In genomic region chr12:102129508-102130030, GRCm38 (mm10) we compare ENCODE assay signal across 8 mouse cellular contexts. TPM values are rescaled to one million over a fixed set of nuclear protein-coding genes. Genes with fewer than 3 reads are reported as not detected.
DNase-seq lines count a peak whose midpoint lies in the region; ATAC-seq and TF ChIP-seq lines count a peak whose summit lies in the region.

No protein-coding gene starts in this region.

- peak overlapping the region; percentile 94 for H3K4me2 ChIP-seq in lung, postnatal 0 days (replicated peaks; ENCODE audit: low read depth, low read length)
- H3K4me2 ChIP-seq in limb, embryonic 13.5 days (replicated peaks) = peak overlapping the region; percentile 100

- TF ChIP-seq CTCF in cerebellum, adult 2 months (IDR thresholded peaks at IDR 0.05; ENCODE audit: borderline replicate concordance, insufficient read depth, low read depth, low read length) = no peak
- no peak for TF ChIP-seq CTCF in lung, postnatal 0 days (IDR thresholded peaks at IDR 0.05)
- TF ChIP-seq CTCF in small intestine, adult 2 months (IDR thresholded peaks at IDR 0.05; ENCODE audit: extremely low read depth, insufficient read length, insufficient replicate concordance, low read depth, low read length) = no peak

- peaks cover 2% of the 10 kb centered on the region; the same call in 1 of the 2 replicates for H3K27me3 ChIP-seq in cerebellum, adult 2 months (ENCODE audit: control insufficient read depth, insufficient read depth, low read length)
- H3K27me3 ChIP-seq in lung, postnatal 0 days (replicated peaks; ENCODE audit: insufficient read depth, low read length) = 0 out of 2 replicates have a peak, but pooled peaks cover 8% of the 10 kb centered on the region
- H3K27me3 ChIP-seq in limb, embryonic 13.5 days = peaks cover 82% of the 10 kb centered on the region
- H3K27me3 ChIP-seq in small intestine, adult 2 months (ENCODE audit: control insufficient read depth, insufficient read depth, low read length) = peaks cover 29% of the 10 kb centered on the region

- TF ChIP-seq EP300 in lung, postnatal 0 days (IDR thresholded peaks at IDR 0.05) = no peak

- no peak for ATAC-seq in cerebellum, adult (ENCODE audit: insufficient number of reproducible peaks, low FRiP score, low TSS enrichment)
- ATAC-seq in lung, postnatal 0 days = no peak
- peak; percentile 12 for ATAC-seq in limb, embryonic 13.5 days (ENCODE audit: low FRiP score, low read depth)

- peak in 1 of 2 experiments; percentile 26 for DNase-seq in cerebellum, adult 2 months
- no peak for DNase-seq in lung, postnatal 0 days (ENCODE audit: low spot score)
- no peak for DNase-seq in lung, postnatal 25 days (ENCODE audit: low spot score)
- DNase-seq in thymus, adult 18-20 months = no peak
- no peak for DNase-seq in kidney, adult 11 months

- 1% methylated on average over 14 of the region's 14 CpGs for WGBS in cerebellum, adult 2 months
- 3% methylated on average over 12 of the region's 14 CpGs for WGBS in lung, postnatal 0 days
- 2% methylated on average over 14 of the region's 14 CpGs for WGBS in limb, embryonic 13.5 days
- 5% methylated on average over 14 of the region's 14 CpGs for WGBS in small intestine, adult 2 months

- H3K4me1 ChIP-seq in cerebellum, adult 2 months (ENCODE audit: control insufficient read depth, insufficient read depth, low read length) = no peaks in the 10 kb centered on the region
- peaks cover 5% of the 10 kb centered on the region; the same call in 1 of the 2 replicates for H3K4me1 ChIP-seq in lung, postnatal 0 days (ENCODE audit: insufficient read depth, low read depth, low read length)
- peaks cover 17% of the 10 kb centered on the region for H3K4me1 ChIP-seq in limb, embryonic 13.5 days
- H3K4me1 ChIP-seq in small intestine, adult 2 months (ENCODE audit: control insufficient read depth, insufficient read depth, insufficient read length, low read length) = 0 out of 2 replicates have a peak, but pooled peaks cover 4% of the 10 kb centered on the region

- no peaks in the 10 kb centered on the region for H3K36me3 ChIP-seq in lung, postnatal 0 days (ENCODE audit: insufficient read depth, low read length)
- no peaks in the 10 kb centered on the region for H3K36me3 ChIP-seq in limb, embryonic 13.5 days
- no peaks in the 10 kb centered on the region for H3K36me3 ChIP-seq in small intestine, adult 2 months (ENCODE audit: control insufficient read depth, insufficient read depth, low read length)

- peak overlapping the region; percentile 32 for H3K9ac ChIP-seq in lung, postnatal 0 days (replicated peaks; ENCODE audit: low read depth)
- H3K9ac ChIP-seq in limb, embryonic 13.5 days = peak overlapping the region; percentile 73

- H3K4me3 ChIP-seq in cerebellum, adult 2 months (replicated peaks; ENCODE audit: insufficient read depth, low read depth, low read length) = peak overlapping the region; percentile 42
- H3K4me3 ChIP-seq in lung, postnatal 0 days (ENCODE audit: low read depth, low read length) = peak overlapping the region; percentile 57
- peak overlapping the region; percentile 60 for H3K4me3 ChIP-seq in limb, embryonic 13.5 days
- peak overlapping the region; percentile 43; the same call in 1 of the 2 replicates for H3K4me3 ChIP-seq in small intestine, adult 2 months (ENCODE audit: low read depth, low read length)

- no peak overlapping the region for H3K27ac ChIP-seq in cerebellum, adult 2 months (ENCODE audit: insufficient read depth, low read length)
- no peak overlapping the region for H3K27ac ChIP-seq in lung, postnatal 0 days (ENCODE audit: low read length)
- no peak overlapping the region for H3K27ac ChIP-seq in limb, embryonic 13.5 days
- no peak overlapping the region for H3K27ac ChIP-seq in small intestine, adult 2 months (ENCODE audit: insufficient read depth, low read depth, low read length)

- TF ChIP-seq POLR2A in cerebellum, adult 2 months (IDR thresholded peaks at IDR 0.05; ENCODE audit: borderline replicate concordance, insufficient read depth, low read length) = no peak
- no peak for TF ChIP-seq POLR2A in small intestine, adult 2 months (IDR thresholded peaks at IDR 0.05; ENCODE audit: low read depth, low read length)

- H3K9me3 ChIP-seq in lung, postnatal 0 days (ENCODE audit: low read length) = no peaks in the 10 kb centered on the region
- no peaks in the 10 kb centered on the region for H3K9me3 ChIP-seq in limb, embryonic 13.5 days

RNA-seq across cellular contexts. Expression of gene Slc24a4, which starts 1.0 kb away (rescaled TPM):
- polyA plus RNA-seq in cerebellum, adult 2 months (2012; rRNA removed) = 3.4 TPM in 2 replicates
- polyA plus RNA-seq in lung, postnatal 0 days (2015; fragmentation: Nextera tagmentation; extraction: Ambion mirVana) = 10.2 and 10.7 TPM in 2 replicates
- polyA plus RNA-seq in limb, embryonic 13.5 days (2015; fragmentation: Nextera tagmentation; extraction: Ambion mirVana) = 0.82 and 0.85 TPM in 2 replicates
- 0.18 TPM in 1 of 2 replicates, not detected in the other for polyA plus RNA-seq in small intestine, adult 2 months (2012; rRNA removed)
